Mouse (Mus musculus) retina, adult 2 months (tissue): ENCODE measurements around the gene Fscn1.

Experiments used
- DNase-seq: peaks from one replicate; pipeline ENCODE4 v3.0.0-alpha.2; 2012; ENCODE audit warnings: low read depth, low spot score

Fscn1 gene

GRCm38 (mm10) chr5:142959576-142960556 lies at the start of gene Fscn1:
TSS of gene Fscn1 (plus strand) at chr5:142960343.
- peak; percentile 57 for DNase-seq

- DNase-seq, result no peak
Observed at GRCm38 (mm10) chr5:142911629-142912028, 48.5 kb upstream of the Fscn1 start.

- DNase-seq, result no peak
Observed at GRCm38 (mm10) chr5:142912320-142912719, 47.8 kb upstream of the Fscn1 start.

- no peak for DNase-seq
Observed at GRCm38 (mm10) chr5:142912739-142913138, 47.4 kb upstream of the Fscn1 start.

GRCm38 (mm10) chr5:142915231-142915630 lies 44.9 kb upstream of the Fscn1 start:
- DNase-seq, result no peak

- no peak for DNase-seq
Observed at GRCm38 (mm10) chr5:142916593-142916992, 43.5 kb upstream of the Fscn1 start.

- no peak for DNase-seq
Observed at GRCm38 (mm10) chr5:142917402-142917801, 42.7 kb upstream of the Fscn1 start.

GRCm38 (mm10) chr5:142920311-142921073 lies 39.7 kb upstream of the Fscn1 start:
- no peak for DNase-seq

- no peak for DNase-seq
Observed at GRCm38 (mm10) chr5:142921074-142921459, 39.1 kb upstream of the Fscn1 start.

- DNase-seq, result no peak
Observed at GRCm38 (mm10) chr5:142922251-142922650, 37.9 kb upstream of the Fscn1 start.

GRCm38 (mm10) chr5:142923781-142924180 lies 36.4 kb upstream of the Fscn1 start:
- no peak for DNase-seq

GRCm38 (mm10) chr5:142924336-142924959 lies 35.7 kb upstream of the Fscn1 start:
- no peak for DNase-seq

GRCm38 (mm10) chr5:142926204-142926939 lies 33.8 kb upstream of the Fscn1 start:
- no peak for DNase-seq

GRCm38 (mm10) chr5:142926940-142927228 lies 33.3 kb upstream of the Fscn1 start:
- DNase-seq, result no peak

GRCm38 (mm10) chr5:142927341-142927930 lies 32.7 kb upstream of the Fscn1 start:
- DNase-seq, result no peak

GRCm38 (mm10) chr5:142928749-142929399 lies 31.3 kb upstream of the Fscn1 start:
- no peak for DNase-seq

- DNase-seq, result no peak
Observed at GRCm38 (mm10) chr5:142929400-142929752, 30.8 kb upstream of the Fscn1 start.

- no peak for DNase-seq
Observed at GRCm38 (mm10) chr5:142931241-142931745, 28.9 kb upstream of the Fscn1 start.

GRCm38 (mm10) chr5:142932084-142932685 lies 28.0 kb upstream of the Fscn1 start:
- DNase-seq, result peak; percentile 30

GRCm38 (mm10) chr5:142932731-142933130 lies 27.4 kb upstream of the Fscn1 start:
- no peak for DNase-seq
